Mouse (Mus musculus) ES-E14 (cell line): Measurements from ENCODE around the gene 9530053A07Rik.

Source experiments
- HCFC1 ChIP-seq: IDR thresholded peaks from 2 replicates; pipeline ENCODE4 v1.6.1; 2012; ENCODE audit warnings: low read length, inconsistent platforms, borderline replicate concordance; ENCODE audit not compliant: insufficient read depth
- MAFK ChIP-seq: IDR thresholded peaks from 2 replicates; pipeline ENCODE4 v1.6.1; 2014; ENCODE audit warnings: mild to moderate bottlenecking, low read depth, low read length, inconsistent platforms; ENCODE audit not compliant: insufficient read depth
- ZC3H11A ChIP-seq: IDR thresholded peaks from 2 replicates; pipeline ENCODE4 v1.6.1; 2012; ENCODE audit warnings: low read depth, mild to moderate bottlenecking, inconsistent platforms, low read length, borderline replicate concordance
- ZNF384 ChIP-seq: IDR thresholded peaks from 2 replicates; pipeline ENCODE4 v1.6.1; 2012; ENCODE audit warnings: low read depth, low read length, inconsistent platforms

DNA sequence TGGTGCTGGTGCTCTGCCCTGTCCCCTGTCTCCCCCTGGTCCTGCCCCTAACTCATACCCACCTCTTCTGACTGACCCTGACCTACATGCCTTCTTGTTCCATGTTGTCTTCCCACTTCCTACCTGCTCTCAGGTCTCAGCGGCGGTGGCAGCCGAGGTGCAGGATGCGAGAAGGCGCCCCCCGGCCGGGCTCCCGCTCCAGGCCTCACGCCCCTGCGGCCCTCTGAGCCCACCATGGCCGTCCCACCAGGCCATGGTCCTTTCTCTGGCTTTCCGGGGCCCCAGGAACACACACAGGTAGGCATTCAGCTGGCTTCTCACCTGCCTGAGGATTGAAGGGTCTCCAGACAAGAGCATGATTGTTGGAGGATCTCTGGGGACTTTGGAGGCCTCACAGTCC lies 52.1 kb downstream of the 9530053A07Rik start:
- no peak for TF ChIP-seq ZC3H11A
- TF ChIP-seq MAFK, result no peak
- no peak for TF ChIP-seq ZNF384
- TF ChIP-seq HCFC1, result no peak
